In genomic region chr7:46161615-46162014, GRCm38 (mm10) we compare ENCODE assay signal across 19 mouse cellular contexts. TPM values are rescaled to one million over a fixed set of nuclear protein-coding genes. Genes with fewer than 3 reads are reported as not detected.
DNase-seq lines count a peak whose midpoint lies in the region; ATAC-seq and TF ChIP-seq lines count a peak whose summit lies in the region.
"Had no signal": no experiment of that assay in that cellular context is flagged by ENCODE, and none has a peak within 500 bp of the region (broad histone marks: within the 10 kb centered on the region; RNA-seq: fewer than 3 reads in every experiment).

No protein-coding gene starts in this region.

- no peaks in the 10 kb centered on the region for H3K27me3 ChIP-seq in heart, postnatal 0 days (ENCODE audit: control insufficient read depth, insufficient read depth, low read length)
- H3K27me3 ChIP-seq in hindbrain, embryonic 16.5 days (replicated peaks; ENCODE audit: control insufficient read depth, insufficient read depth, low read length), result no peaks in the 10 kb centered on the region
- H3K27me3 ChIP-seq: liver, embryonic 12.5 days had no signal

- TF ChIP-seq CTCF in heart, postnatal 0 days (IDR thresholded peaks at IDR 0.05; ENCODE audit: low read depth), result no peak; the same call in 1 of the 2 replicates

- intact Hi-C loops in heart, postnatal 25 days (cut with DNase I), result loop anchor here (5.0 kb wide), 2 partner anchors 44 to 64 kb away; no protein-coding TSS in a partner anchor

- H3K4me3 ChIP-seq in heart, postnatal 0 days (ENCODE audit: low read depth, low read length), result no peak overlapping the region
- no peak overlapping the region for H3K4me3 ChIP-seq in hindbrain, embryonic 16.5 days (ENCODE audit: low read length)
- H3K4me3 ChIP-seq: left cerebral cortex, adult 2 months; liver, embryonic 12.5 days; myocyte had no signal

- H3K4me1 ChIP-seq in heart, postnatal 0 days (ENCODE audit: control insufficient read depth, insufficient read depth), result peaks cover 7% of the 10 kb centered on the region; the same call in 1 of the 2 replicates
- 0 out of 2 replicates have a peak, but pooled peaks cover 6% of the 10 kb centered on the region for H3K4me1 ChIP-seq in hindbrain, embryonic 16.5 days (ENCODE audit: control insufficient read depth, insufficient read depth, low read depth, low read length)
- H3K4me1 ChIP-seq: liver, embryonic 12.5 days had no signal

- H3K36me3 ChIP-seq in heart, postnatal 0 days (replicated peaks; ENCODE audit: control insufficient read depth, insufficient read depth, low read length), result peaks cover 15% of the 10 kb centered on the region; the same call in 1 of the 2 replicates
- no peaks in the 10 kb centered on the region for H3K36me3 ChIP-seq in hindbrain, embryonic 16.5 days (ENCODE audit: control insufficient read depth, insufficient read depth, low read length)
- H3K36me3 ChIP-seq: G1E; liver, embryonic 12.5 days had no signal

- WGBS in heart, postnatal 0 days, result 24% methylated on average over 3 of the region's 3 CpGs
- WGBS in hindbrain, embryonic 16.5 days, result 23% methylated on average over 3 of the region's 3 CpGs

- peak; percentile 38 for DNase-seq in cerebellum, adult 11 months
- DNase-seq in heart, adult 18-20 months, result peak; percentile 32 to 49
- DNase-seq in heart, postnatal 25 days (ENCODE audit: low spot score), result no peak
- peak; percentile 34 to 46 for DNase-seq in heart, adult 9 months (ENCODE audit: low spot score in 2 of 2)
- DNase-seq in heart, postnatal 0 days (ENCODE audit: low spot score), result peak; percentile 80
- DNase-seq: kidney, adult 11 months; lung, embryonic 14.5 days; midbrain, embryonic 14.5 days had no signal

- TF ChIP-seq EP300 in heart, postnatal 0 days (IDR thresholded peaks at IDR 0.05; ENCODE audit: low read depth), result no peak

- no peaks in the 10 kb centered on the region for H3K9me3 ChIP-seq in heart, postnatal 0 days (replicated peaks; ENCODE audit: control insufficient read depth, low read length)
- no peaks in the 10 kb centered on the region for H3K9me3 ChIP-seq in hindbrain, embryonic 16.5 days (ENCODE audit: control insufficient read depth, low read length)
- H3K9me3 ChIP-seq: G1E; liver, embryonic 12.5 days had no signal

- peak overlapping the region; percentile 36; the same call in 1 of the 2 replicates for H3K4me2 ChIP-seq in heart, postnatal 0 days (ENCODE audit: low read depth, low read length)
- no peak overlapping the region for H3K4me2 ChIP-seq in hindbrain, embryonic 16.5 days (ENCODE audit: low read length)
- H3K4me2 ChIP-seq: hindbrain, embryonic 14.5 days; liver, embryonic 12.5 days; lung, embryonic 14.5 days had no signal

- no peak for ATAC-seq in cerebellum, adult (ENCODE audit: insufficient number of reproducible peaks, low FRiP score, low TSS enrichment)
- peak; percentile 73 for ATAC-seq in heart, postnatal 0 days (ENCODE audit: insufficient read depth, low read depth)
- no peak for ATAC-seq in hindbrain, embryonic 16.5 days
- no peak for ATAC-seq in erythroid progenitor cell, adult 5-6 weeks (replicated peaks; ENCODE audit: low FRiP score, poor library complexity, severe bottlenecking)
- ATAC-seq: CD4-positive, CD25-positive, alpha-beta regulatory T cell, adult 4 months; liver, embryonic 12.5 days had no signal

- no peak overlapping the region for H3K9ac ChIP-seq in heart, postnatal 0 days (replicated peaks; ENCODE audit: low read depth, low read length)
- H3K9ac ChIP-seq in hindbrain, embryonic 16.5 days (ENCODE audit: low read depth, low read length), result no peak overlapping the region
- H3K9ac ChIP-seq: hindbrain, embryonic 14.5 days; liver, embryonic 12.5 days; lung, embryonic 14.5 days had no signal

- H3K27ac ChIP-seq in heart, postnatal 0 days (ENCODE audit: low read depth), result peak overlapping the region; percentile 86
- H3K27ac ChIP-seq in hindbrain, embryonic 16.5 days (ENCODE audit: low read depth, low read length), result no peak overlapping the region
- H3K27ac ChIP-seq: hindbrain, embryonic 14.5 days; kidney, postnatal 0 days; left cerebral cortex, adult 2 months; liver, embryonic 12.5 days; macrophage had no signal

RNA-seq across cellular contexts. Expression of gene Abcc8, which starts 18.2 kb away (rescaled TPM):
- total RNA-seq in heart, adult 18-20 months (2021), result 10 to 100 TPM; 40.7 to 52.5 TPM
- total RNA-seq in heart, postnatal 25 days (2021), result 10 to 100 TPM; 52.4 to 54.4 TPM
- 46.7 and 54.9 TPM in 2 replicates for total RNA-seq in heart, postnatal 0 days (2014; rRNA removed; ENCODE audit: low replicate concordance)
- 28.1 and 29.6 TPM in 2 replicates for polyA plus RNA-seq in heart, postnatal 0 days (2015; fragmentation: Nextera tagmentation; extraction: Ambion mirVana)
- polyA plus RNA-seq in hindbrain, embryonic 16.5 days (2015; fragmentation: Nextera tagmentation; extraction: Ambion mirVana), result 12.0 and 13.6 TPM in 2 replicates
- not detected in 2 replicates for total RNA-seq in erythroid progenitor cell, adult 5-6 weeks (2015; ENCODE audit: low replicate concordance)
- not detected in 2 replicates for total RNA-seq in erythroid progenitor cell, adult 5-6 weeks (2017; ENCODE audit: low replicate concordance)
- polyA plus RNA-seq: CD4-positive, CD25-positive, alpha-beta regulatory T cell, adult 4 months; G1E; macrophage had no signal

Comparison
In these comparisons a context has a peak if more than half of its experiments do, and no peak if none do; other contexts are left out.
1. RNA of gene Abcc8, which starts 18.2 kb away (total RNA-seq): 52.4 to 54.4 TPM in heart, postnatal 25 days, 40.7 to 52.5 TPM in heart, adult 18-20 months and 46.7 to 54.9 TPM in heart, postnatal 0 days; not detected in erythroid progenitor cell, adult 5-6 weeks; every median in the first group is over 10 times any median in the second.